Mouse (Mus musculus) small intestine, adult 2 months (tissue): ENCODE data around the gene Ppme1. TPM values are rescaled to one million over a fixed set of nuclear protein-coding genes. Genes with fewer than 3 reads are reported as not detected.

Experiments used
- H3K27ac ChIP-seq: fragments of 200-500 bp; 2 replicates; pipeline ENCODE4 v1.5.1; 2012; ENCODE audit warnings: low read depth, low read length, control low read depth, inconsistent platforms; ENCODE audit not compliant: insufficient read depth
- H3K27me3 ChIP-seq: fragments of 200-500 bp; 2 replicates; pipeline ENCODE4 v1.6.1; 2012; ENCODE audit warnings: mild to moderate bottlenecking, moderate library complexity, low read length, inconsistent platforms; ENCODE audit not compliant: control insufficient read depth, insufficient read depth
- H3K36me3 ChIP-seq: fragments of 200-500 bp; 2 replicates; pipeline ENCODE4 v1.6.1; 2012; ENCODE audit warnings: mild to moderate bottlenecking, low read length, control low read depth, inconsistent platforms; ENCODE audit not compliant: control insufficient read depth, insufficient read depth
- H3K4me1 ChIP-seq: fragments of 200-500 bp; 2 replicates; pipeline ENCODE4 v1.6.1; 2012; ENCODE audit warnings: low read length, inconsistent platforms, mixed read lengths; ENCODE audit not compliant: control insufficient read depth, insufficient read depth, insufficient read length
- H3K4me3 ChIP-seq: fragments of 200-500 bp; 2 replicates; pipeline ENCODE4 v1.5.1; 2012; ENCODE audit warnings: low read depth, mild to moderate bottlenecking, control low read depth, inconsistent platforms, low read length, moderate library complexity
- CTCF ChIP-seq: fragments of 200-500 bp; IDR thresholded peaks from 2 replicates; pipeline ENCODE4 v1.5.1; 2012; ENCODE audit warnings: low read depth, mild to moderate bottlenecking, control low read depth, inconsistent platforms, low read length, moderate library complexity, mixed read lengths; ENCODE audit not compliant: insufficient replicate concordance, insufficient read length; ENCODE audit errors: extremely low read depth
- POLR2A ChIP-seq: fragments of 200-500 bp; IDR thresholded peaks from 2 replicates; pipeline ENCODE4 v1.6.1; 2012; ENCODE audit warnings: low read depth, mild to moderate bottlenecking, control low read depth, inconsistent platforms, low read length, moderate library complexity
- WGBS: fragments of 180-500 bp; shearing (Covaris S2); methylation state at CpG from one replicate; pipeline ENCODE4 v1.1.7; 2018; 5-methylcytosine and 5-hydroxymethylcytosine counted together
- polyA plus RNA-seq: library from polyadenylated mRNA; depleted of rRNA; stranded (reverse); fragments of >200 nt; gene quantifications from 2 replicates; pipeline ENCODE4 v1.2.3, GENCODE M21; 2012

Ppme1 gene
- polyA plus RNA-seq, 1 experiment: 45.8 TPM

DNA sequence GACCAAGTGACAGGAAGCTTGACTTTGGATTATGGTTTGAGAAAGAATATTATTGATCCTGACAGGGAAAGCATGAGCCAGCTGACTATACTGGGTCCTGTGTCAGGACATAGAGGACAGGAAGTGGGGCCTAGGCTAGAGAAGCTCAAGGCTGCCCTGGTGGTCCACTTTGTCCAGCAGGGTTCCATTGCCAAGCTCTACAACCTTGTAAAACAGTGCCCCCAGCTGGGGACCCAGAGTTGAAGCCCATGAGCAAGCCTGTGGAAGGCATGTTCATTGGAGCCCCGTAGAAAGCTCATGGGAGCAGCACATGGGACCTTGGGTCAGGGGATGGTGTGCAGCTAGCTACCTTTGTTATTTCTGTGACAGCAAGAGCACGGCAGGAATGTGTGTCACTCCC is 20.2 kb upstream of the Ppme1 start:
- H3K36me3 ChIP-seq: peaks cover 20% of the 10 kb centered on the region
- H3K4me3 ChIP-seq: no peak overlapping the region
- H3K4me1 ChIP-seq: no peaks in the 10 kb centered on the region
- no peak for TF ChIP-seq CTCF
- TF ChIP-seq POLR2A: no peak
- H3K27me3 ChIP-seq: no peaks in the 10 kb centered on the region
- WGBS: 91% methylated on average over 2 of the region's 2 CpGs
- no peak overlapping the region for H3K27ac ChIP-seq

DNA sequence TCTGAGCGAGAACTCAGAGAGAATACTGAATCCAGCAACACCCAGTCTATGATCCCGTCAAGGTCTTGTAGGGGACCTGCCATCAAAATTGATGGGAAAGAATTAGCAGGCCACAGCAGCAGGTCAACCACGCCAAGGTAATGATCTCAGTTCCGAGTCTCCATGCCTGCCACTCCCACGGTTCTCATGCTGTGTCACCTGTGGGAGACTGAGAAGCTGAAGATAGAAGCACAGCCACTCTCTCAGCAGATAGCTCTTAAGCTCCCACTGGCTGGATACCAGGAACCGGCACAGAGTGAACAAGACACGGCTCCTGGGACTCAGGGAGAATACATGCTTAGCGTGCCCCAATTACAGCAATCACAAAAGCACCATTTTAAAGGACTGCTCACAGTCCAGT is 18.1 kb upstream of the Ppme1 start:
- TF ChIP-seq CTCF (no peak), POLR2A (no peak)
- no peaks in the 10 kb centered on the region for H3K4me1 ChIP-seq
- no peak overlapping the region for H3K27ac ChIP-seq
- 90% methylated on average over 8 of the region's 8 CpGs for WGBS
- H3K36me3 ChIP-seq: peaks cover 20% of the 10 kb centered on the region
- H3K27me3 ChIP-seq: no peaks in the 10 kb centered on the region
- H3K4me3 ChIP-seq: no peak overlapping the region

- Histone ChIP-seq H3K4me1 (no peaks in the 10 kb centered on the region), H3K4me3 (no peak overlapping the region), H3K27ac (no peak overlapping the region), H3K27me3 (no peaks in the 10 kb centered on the region), H3K36me3 (peaks cover 24% of the 10 kb centered on the region)
- WGBS: 93% methylated on average over 2 of the region's 2 CpGs
- TF ChIP-seq POLR2A: no peak
- TF ChIP-seq CTCF: no peak
These were observed 16.1 kb upstream of the Ppme1 start for GRCm38 (mm10) chr7:100388174-100388573.

DNA sequence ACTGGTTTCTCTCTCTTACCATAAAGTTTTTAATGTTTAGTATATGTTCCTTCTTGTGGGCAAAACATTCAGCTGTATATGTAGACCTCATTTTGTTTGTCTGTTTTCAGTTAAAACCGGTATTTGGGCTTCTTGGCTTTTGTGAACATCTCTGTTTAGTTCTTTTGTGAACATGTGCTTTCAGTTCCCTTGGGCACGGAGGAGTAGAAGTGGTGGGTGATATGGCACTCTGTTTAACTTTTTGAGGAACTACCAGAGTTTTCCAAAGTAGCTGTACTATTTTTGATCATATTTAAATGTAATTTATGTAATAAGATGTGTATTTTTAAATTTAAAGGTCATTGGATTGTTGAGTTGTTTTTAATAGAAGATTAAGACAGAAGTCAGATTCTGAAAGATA is 11.1 kb upstream of the Ppme1 start:
- H3K36me3 ChIP-seq: peaks cover 24% of the 10 kb centered on the region
- WGBS: 82% methylated on average over 2 of the region's 2 CpGs
- H3K4me1 ChIP-seq: no peaks in the 10 kb centered on the region
- H3K27me3 ChIP-seq: no peaks in the 10 kb centered on the region
- TF ChIP-seq CTCF (no peak), POLR2A (no peak)
- H3K4me3 ChIP-seq: no peak overlapping the region
- no peak overlapping the region for H3K27ac ChIP-seq

DNA sequence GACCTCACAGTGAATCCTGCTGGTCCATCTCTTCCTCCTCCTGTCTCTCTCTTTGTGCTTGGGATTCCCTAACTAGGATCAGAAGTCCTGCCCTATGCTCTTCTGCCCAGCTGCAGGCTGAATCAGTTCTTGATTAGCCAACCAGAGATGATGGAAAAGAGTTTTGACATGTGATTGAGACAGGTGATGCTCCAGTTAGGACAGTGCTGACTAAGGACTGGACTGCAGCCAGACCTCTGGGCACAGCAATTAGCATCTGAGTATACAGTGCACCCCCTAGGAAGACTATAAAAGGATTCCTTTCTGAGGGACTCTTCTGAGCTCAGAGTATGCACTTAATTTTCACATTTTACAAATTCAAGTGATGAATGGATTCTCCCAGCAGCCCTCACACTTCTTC is 9.1 kb upstream of the Ppme1 start:
- H3K36me3 ChIP-seq: peaks cover 21% of the 10 kb centered on the region
- no peaks in the 10 kb centered on the region for H3K4me1 ChIP-seq
- H3K27ac ChIP-seq: no peak overlapping the region
- no peak overlapping the region for H3K4me3 ChIP-seq
- TF ChIP-seq POLR2A: no peak
- TF ChIP-seq CTCF: no peak
- no peaks in the 10 kb centered on the region for H3K27me3 ChIP-seq

- H3K27me3 ChIP-seq: no peaks in the 10 kb centered on the region
- H3K4me1 ChIP-seq: no peaks in the 10 kb centered on the region
- H3K36me3 ChIP-seq: peaks cover 22% of the 10 kb centered on the region
- WGBS: 83% methylated on average over 2 of the region's 2 CpGs
- TF ChIP-seq POLR2A (no peak), CTCF (no peak)
- no peak overlapping the region for H3K27ac ChIP-seq
- no peak overlapping the region for H3K4me3 ChIP-seq
These were observed 6.2 kb upstream of the Ppme1 start for GRCm38 (mm10) chr7:100378257-100378656.

GRCm38 (mm10) chr7:100372452-100372980 is 409 bp upstream of the Ppme1 start:
- Histone ChIP-seq H3K4me1 (no peaks in the 10 kb centered on the region), H3K36me3 (peaks cover 7% of the 10 kb centered on the region; the same call in 1 of the 2 replicates), H3K27me3 (no peaks in the 10 kb centered on the region), H3K27ac (peak overlapping the region; percentile 43; the same call in 1 of the 2 replicates), H3K4me3 (peak overlapping the region; percentile 87)
- TF ChIP-seq POLR2A (no peak), CTCF (no peak)
- 3% methylated on average over 17 of the region's 17 CpGs for WGBS
